Mouse (Mus musculus): ENCODE results near the gene Tspan18.

DNA sequence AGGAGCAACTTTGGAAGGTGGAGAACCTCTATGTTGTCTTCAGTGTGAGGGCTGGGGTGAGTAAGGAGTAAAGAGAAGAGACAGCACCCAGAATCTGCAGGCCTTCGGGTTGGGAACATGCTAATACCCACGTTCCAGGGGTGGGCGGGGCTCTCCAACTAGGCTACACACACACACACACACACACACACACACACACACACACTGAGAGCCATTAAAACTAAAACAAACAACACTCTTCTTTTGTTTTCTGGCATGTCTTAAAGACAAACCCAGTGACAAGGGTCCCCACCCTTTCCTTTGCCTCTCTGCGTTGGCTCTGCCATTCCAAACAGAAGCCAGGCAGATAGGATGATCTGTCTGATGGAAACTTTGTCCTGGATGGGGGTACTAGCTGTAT is 2.0 kb downstream of the Tspan18 start:
- TF ChIP-seq CTCF (IDR thresholded peaks at IDR 0.05; ENCODE audit: insufficient read depth, low read length) = no peak
- peak; percentile 26; the same call in 1 of the 2 replicates for TF ChIP-seq POLR2A (IDR thresholded peaks at IDR 0.05; ENCODE audit: borderline replicate concordance, extremely low read depth, low read depth, low read length)

Measured in lung, adult 2 months (tissue).